Mouse (Mus musculus): ENCODE results near the gene Heatr1. TPM values are rescaled to one million over a fixed set of nuclear protein-coding genes. Genes with fewer than 3 reads are reported as not detected.

The Heatr1 gene
- total and polyA plus RNA-seq, 3 experiments: 69.6 to 149 (median 92.3) TPM

GRCm38 (mm10) chr13:12372755-12373154, 22.1 kb upstream of the Heatr1 start:
- TF ChIP-seq MXI1 (IDR thresholded peaks at IDR 0.05; ENCODE audit: low read depth, low read length): no peak
- no peak for TF ChIP-seq ZKSCAN1 (IDR thresholded peaks at IDR 0.05; ENCODE audit: borderline replicate concordance, low read depth, low read length)
- no peak for TF ChIP-seq E2F4 (IDR thresholded peaks at IDR 0.05; ENCODE audit: insufficient replicate concordance, low read depth, low read length)
- no peak for TF ChIP-seq SIN3A (IDR thresholded peaks at IDR 0.05; ENCODE audit: low read length)
- no peak for TF ChIP-seq TBP (conservative IDR thresholded peaks at IDR 0.05; ENCODE audit: low read depth, low read length)
- no peak for TF ChIP-seq MYC (IDR thresholded peaks at IDR 0.05; ENCODE audit: low read depth, low read length)
- TF ChIP-seq MAX (IDR thresholded peaks at IDR 0.05; ENCODE audit: low read length): no peak
- TF ChIP-seq CHD2 (IDR thresholded peaks at IDR 0.05; ENCODE audit: low read length): no peak
- TF ChIP-seq ELF1 (IDR thresholded peaks at IDR 0.05; ENCODE audit: low read depth, low read length): no peak
- no peak for TF ChIP-seq GABPA (IDR thresholded peaks at IDR 0.05; ENCODE audit: insufficient replicate concordance, low read depth, low read length)
- Histone ChIP-seq H3K27ac (ENCODE audit: insufficient read depth, low read depth) (no peak overlapping the region), H3K9ac (ENCODE audit: insufficient read depth, low read depth) (no peak overlapping the region), H3K4me2 (ENCODE audit: insufficient read depth, low read depth, poor library complexity, severe bottlenecking) (no peak overlapping the region), H3K4me3 (replicated peaks in 1 of 3; ENCODE audit: low read depth in 2 of 3, low read length in 2 of 3, poor library complexity in 1 of 3) (no peak overlapping the region), H3K9me3 (replicated peaks; ENCODE audit: low read length) (no peaks in the 10 kb centered on the region), H3K36me3 (replicated peaks in 1 of 2; ENCODE audit: control insufficient read depth in 1 of 2, insufficient read depth in 1 of 2, low read length in 1 of 2) (no peaks in the 10 kb centered on the region), H3K79me2 (replicated peaks; ENCODE audit: control insufficient read depth, extremely low read depth, insufficient read depth, poor library complexity, severe bottlenecking) (no peaks in the 10 kb centered on the region), H3K4me1 (ENCODE audit: control insufficient read depth in 1 of 2, insufficient read depth in 2 of 2) (peaks cover 4 to 5% of the 10 kb centered on the region in 2 experiments; a peak in 2 of 4 replicates), H3K27me3 (replicated peaks) (no peaks in the 10 kb centered on the region)
- in situ Hi-C loops (cut with MboI; ENCODE audit: low pct_ligation_motif_present, low pct_unique_long_range_greater_than_20kb, low sequenced_read_pairs): no loop called here
- dilution Hi-C loops (cut with MboI; ENCODE audit: extremely low pct_ligation_motif_present, extremely low pct_unique_long_range_greater_than_20kb, low sequenced_read_pairs): no loop called here
- no peak for DNase-seq (ENCODE audit: extremely low read depth)

GRCm38 (mm10) chr13:12376778-12377177, 18.0 kb upstream of the Heatr1 start:
- H3K9ac ChIP-seq (ENCODE audit: insufficient read depth, low read depth): no peak overlapping the region
- dilution Hi-C loops (cut with MboI; ENCODE audit: extremely low pct_ligation_motif_present, extremely low pct_unique_long_range_greater_than_20kb, low sequenced_read_pairs) (no loop called here), in situ Hi-C loops (cut with MboI; ENCODE audit: low pct_ligation_motif_present, low pct_unique_long_range_greater_than_20kb, low sequenced_read_pairs) (no loop called here)
- peaks cover 0 to 4% of the 10 kb centered on the region in 2 experiments; a peak in 1 of 4 replicates for H3K4me1 ChIP-seq (ENCODE audit: control insufficient read depth in 1 of 2, insufficient read depth in 2 of 2)
- H3K4me2 ChIP-seq (ENCODE audit: insufficient read depth, low read depth, poor library complexity, severe bottlenecking): no peak overlapping the region
- TF ChIP-seq TBP (conservative IDR thresholded peaks at IDR 0.05; ENCODE audit: low read depth, low read length) (no peak), RAD21 (IDR thresholded peaks at IDR 0.05; ENCODE audit: low read depth, low read length) (no peak), JUN (IDR thresholded peaks at IDR 0.05; ENCODE audit: insufficient read depth, low read depth, low read length) (no peak), RCOR1 (conservative IDR thresholded peaks at IDR 0.05; ENCODE audit: low read depth, low read length) (no peak), MAX (IDR thresholded peaks at IDR 0.05; ENCODE audit: low read length) (no peak), MEF2A (IDR thresholded peaks at IDR 0.05; ENCODE audit: borderline replicate concordance, low read depth, low read length) (no peak), CHD2 (IDR thresholded peaks at IDR 0.05; ENCODE audit: low read length) (no peak), CHD1 (IDR thresholded peaks at IDR 0.05; ENCODE audit: low read depth, low read length) (no peak), UBTF (IDR thresholded peaks at IDR 0.05; ENCODE audit: low read depth, low read length) (no peak), SIN3A (IDR thresholded peaks at IDR 0.05; ENCODE audit: low read length) (no peak), TCF12 (IDR thresholded peaks at IDR 0.05; ENCODE audit: low read depth, low read length) (no peak), SMC3 (IDR thresholded peaks at IDR 0.05; ENCODE audit: low read depth, low read length) (no peak)
- no peaks in the 10 kb centered on the region for H3K36me3 ChIP-seq (replicated peaks in 1 of 2; ENCODE audit: control insufficient read depth in 1 of 2, insufficient read depth in 1 of 2, low read length in 1 of 2)
- DNase-seq (ENCODE audit: extremely low read depth): no peak
- H3K9me3 ChIP-seq (replicated peaks; ENCODE audit: low read length): no peaks in the 10 kb centered on the region
- H3K4me3 ChIP-seq (replicated peaks in 1 of 3; ENCODE audit: low read depth in 2 of 3, low read length in 2 of 3, poor library complexity in 1 of 3): no peak overlapping the region
- H3K27ac ChIP-seq (ENCODE audit: insufficient read depth, low read depth): no peak overlapping the region
- H3K79me2 ChIP-seq (replicated peaks; ENCODE audit: control insufficient read depth, extremely low read depth, insufficient read depth, poor library complexity, severe bottlenecking): no peaks in the 10 kb centered on the region
- no peaks in the 10 kb centered on the region for H3K27me3 ChIP-seq (replicated peaks)

All from CH12.LX (cell line).